Mouse (Mus musculus): ENCODE data around the gene Enc1. TPM values are rescaled to one million over a fixed set of nuclear protein-coding genes. Genes with fewer than 3 reads are reported as not detected.

Gene Enc1
- total RNA-seq, 2 experiments from 2014 or later: 670 to 691 TPM

DNA sequence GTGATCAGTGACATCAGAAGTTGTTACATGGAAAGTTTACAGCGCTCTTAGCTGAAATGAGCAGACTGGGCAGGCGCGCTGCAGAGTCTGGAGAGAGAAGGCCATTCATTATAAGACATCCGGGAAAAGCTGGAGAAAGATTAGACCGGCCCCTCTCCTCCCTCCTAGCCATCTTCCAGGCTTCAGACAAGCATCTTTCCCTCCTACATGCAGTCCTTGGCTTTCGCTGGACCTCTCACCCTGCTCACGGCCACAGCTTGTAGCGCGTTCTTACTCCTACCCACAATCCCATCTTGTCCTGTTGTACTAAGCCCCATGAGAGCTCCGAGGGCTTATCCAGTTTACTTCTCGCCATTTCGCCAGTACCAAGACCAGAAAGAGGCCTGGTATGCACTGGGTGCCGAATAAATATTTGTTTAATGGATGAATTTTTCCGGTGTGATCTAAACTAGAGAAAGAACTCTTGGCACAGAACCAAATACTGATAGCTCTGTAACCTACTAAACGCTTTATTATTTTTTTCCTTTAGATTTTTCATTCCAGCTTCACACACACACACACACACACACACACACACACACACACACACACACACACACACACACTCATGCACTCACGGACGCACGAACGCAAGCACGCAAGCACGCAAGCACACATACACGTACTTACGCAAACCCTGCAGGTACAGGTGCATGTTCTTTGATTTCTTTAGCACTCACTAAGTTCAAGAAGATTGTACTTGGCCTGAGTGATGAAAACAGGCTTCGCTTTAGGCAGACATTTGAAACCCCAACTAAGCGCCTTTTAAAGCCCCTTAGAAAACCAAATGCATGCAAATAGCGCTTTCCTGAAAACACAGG, 41.4 kb downstream of the Enc1 start:
- no peak for DNase-seq (ENCODE audit: extremely low spot score in 1 of 2, low spot score in 1 of 2)

DNA sequence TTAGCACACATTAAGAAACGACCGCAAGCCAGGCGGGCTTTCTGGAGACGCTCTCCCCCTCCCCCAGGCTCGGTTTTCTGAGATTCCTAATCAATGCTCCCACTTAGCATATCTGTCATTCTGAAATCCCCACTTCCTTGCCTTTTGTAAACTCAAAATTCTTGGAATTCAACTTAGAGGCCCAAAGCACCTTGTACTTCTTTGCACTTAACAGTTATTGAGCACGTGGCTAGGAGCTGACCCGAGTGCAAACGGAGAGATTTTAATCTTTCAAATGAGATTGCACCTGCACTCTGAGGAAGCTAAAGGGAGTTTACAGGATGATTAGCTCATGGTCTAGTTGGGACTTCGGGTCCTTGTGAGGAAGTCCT, 42.0 kb downstream of the Enc1 start:
- DNase-seq (ENCODE audit: extremely low spot score in 1 of 2, low spot score in 1 of 2): no peak

DNA sequence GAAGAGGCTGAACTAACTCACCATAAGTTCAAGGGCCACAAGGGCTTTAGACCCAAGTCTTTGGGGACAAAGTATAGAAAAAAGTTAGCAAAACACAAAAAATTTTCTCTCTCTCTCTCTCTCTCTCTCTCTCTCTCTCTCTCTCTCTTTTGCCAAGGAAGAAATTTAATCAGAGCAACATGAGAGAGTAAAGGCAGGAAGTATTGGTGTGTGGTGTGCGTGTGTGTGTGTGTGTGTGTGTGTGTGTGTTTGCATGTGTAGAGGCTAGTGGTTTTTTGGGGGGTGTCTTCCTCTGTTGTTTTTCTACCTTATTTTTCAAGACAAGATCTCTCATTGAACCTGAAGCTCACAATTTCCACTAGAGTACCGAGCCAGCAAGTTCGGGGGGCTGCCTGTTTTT, 46.1 kb downstream of the Enc1 start:
- no peak for DNase-seq (ENCODE audit: extremely low spot score in 1 of 2, low spot score in 1 of 2)

DNA sequence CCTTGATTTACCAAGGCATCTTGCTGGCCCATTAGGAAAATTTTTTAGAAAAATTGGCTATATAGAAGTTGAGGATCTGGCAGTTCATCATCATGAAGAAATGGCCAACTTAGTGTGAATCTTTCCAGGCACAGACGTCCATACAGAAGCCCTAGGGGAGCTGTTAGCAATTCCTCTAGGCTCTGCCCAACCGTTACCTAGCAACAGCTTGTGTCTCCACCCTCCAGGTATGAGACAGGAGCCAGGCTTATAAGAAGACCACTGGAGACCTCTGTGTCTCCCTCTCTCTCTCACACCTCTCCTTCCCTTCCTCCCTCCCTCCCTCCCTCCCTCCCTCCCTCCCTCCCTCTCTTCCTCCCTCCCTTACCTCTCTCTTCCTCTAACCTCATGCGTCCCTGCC, 49.8 kb downstream of the Enc1 start:
- DNase-seq (ENCODE audit: extremely low spot score in 1 of 2, low spot score in 1 of 2): no peak

DNA sequence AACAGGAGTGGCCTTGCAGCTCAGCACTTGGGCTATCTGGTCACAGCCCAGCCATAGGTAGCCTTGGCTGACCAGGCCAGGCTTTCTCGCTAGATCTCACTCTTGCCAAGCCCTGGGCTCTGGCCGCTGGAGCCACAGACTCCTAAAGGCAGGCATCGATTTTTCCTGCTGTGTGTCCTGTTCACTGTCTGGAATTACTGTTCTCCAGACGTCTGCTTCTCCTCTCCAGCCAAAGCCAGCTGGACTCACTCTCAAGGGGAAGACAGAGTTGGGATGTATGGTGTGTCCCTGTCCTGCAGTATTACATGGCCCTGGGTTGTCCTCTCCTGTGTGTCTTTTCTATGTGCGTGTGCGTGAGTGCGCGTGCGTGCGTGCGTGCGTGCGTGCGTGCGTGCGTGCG, 50.4 kb downstream of the Enc1 start:
- DNase-seq (ENCODE audit: extremely low spot score in 1 of 2, low spot score in 1 of 2): no peak

DNA sequence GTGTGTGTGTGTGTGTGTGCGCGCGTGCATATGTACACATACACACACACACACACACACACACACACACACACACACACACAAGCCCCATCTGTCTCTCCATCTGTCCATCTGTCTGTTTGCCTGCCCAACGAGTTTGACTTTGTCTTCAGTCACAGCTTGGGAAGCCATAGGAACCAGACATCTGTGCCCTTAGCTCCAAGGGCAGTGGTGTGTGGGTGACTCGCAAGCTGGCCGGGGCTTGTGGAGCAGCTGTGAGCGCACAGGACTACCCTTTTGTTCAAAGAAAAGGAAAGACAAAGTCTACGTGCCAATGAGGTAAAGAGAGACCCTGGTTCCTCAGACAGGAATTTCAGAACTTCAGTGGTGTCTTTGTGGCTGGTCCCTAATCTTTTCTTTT, 51.1 kb downstream of the Enc1 start:
- DNase-seq (ENCODE audit: extremely low spot score in 1 of 2, low spot score in 1 of 2): peak; percentile 20 to 32

DNA sequence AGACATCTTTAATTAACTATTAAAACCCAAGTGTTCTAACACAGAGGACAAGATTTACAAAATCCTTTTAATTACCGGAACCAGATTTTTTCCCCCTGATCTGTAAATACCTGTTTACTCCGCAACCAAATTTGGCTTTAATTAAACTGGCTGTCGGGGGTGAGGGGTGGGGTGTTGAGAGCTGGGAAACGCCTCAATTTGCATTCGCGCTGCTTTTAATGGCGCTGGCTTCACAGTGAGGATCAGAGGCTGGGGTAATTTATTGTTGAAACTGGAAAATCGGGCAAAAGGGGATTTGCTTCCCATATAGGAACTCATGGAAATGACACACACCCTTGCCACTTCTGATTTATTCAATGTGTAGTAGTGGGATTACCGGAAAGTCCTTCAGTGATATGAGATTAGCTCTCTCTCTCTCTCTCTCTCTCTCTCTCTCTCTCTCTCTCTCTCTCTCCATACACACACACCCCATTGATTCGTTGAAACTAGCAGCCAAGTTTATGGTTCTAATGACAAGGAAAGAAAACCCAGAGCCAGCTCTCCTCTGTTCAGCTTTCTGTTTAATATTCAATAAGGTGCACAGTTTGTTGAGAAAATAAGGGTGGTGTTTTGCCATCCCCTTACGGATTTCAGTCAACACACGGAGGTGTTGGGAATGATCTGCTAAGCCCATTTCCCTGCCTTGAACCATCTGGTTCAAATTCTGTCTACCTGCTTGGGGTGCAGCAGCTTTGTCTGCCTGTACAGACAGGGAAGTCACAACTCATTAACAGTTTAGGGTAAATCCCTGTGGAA, 51.7 kb downstream of the Enc1 start:
- DNase-seq (ENCODE audit: extremely low spot score in 1 of 2, low spot score in 1 of 2): no peak

DNA sequence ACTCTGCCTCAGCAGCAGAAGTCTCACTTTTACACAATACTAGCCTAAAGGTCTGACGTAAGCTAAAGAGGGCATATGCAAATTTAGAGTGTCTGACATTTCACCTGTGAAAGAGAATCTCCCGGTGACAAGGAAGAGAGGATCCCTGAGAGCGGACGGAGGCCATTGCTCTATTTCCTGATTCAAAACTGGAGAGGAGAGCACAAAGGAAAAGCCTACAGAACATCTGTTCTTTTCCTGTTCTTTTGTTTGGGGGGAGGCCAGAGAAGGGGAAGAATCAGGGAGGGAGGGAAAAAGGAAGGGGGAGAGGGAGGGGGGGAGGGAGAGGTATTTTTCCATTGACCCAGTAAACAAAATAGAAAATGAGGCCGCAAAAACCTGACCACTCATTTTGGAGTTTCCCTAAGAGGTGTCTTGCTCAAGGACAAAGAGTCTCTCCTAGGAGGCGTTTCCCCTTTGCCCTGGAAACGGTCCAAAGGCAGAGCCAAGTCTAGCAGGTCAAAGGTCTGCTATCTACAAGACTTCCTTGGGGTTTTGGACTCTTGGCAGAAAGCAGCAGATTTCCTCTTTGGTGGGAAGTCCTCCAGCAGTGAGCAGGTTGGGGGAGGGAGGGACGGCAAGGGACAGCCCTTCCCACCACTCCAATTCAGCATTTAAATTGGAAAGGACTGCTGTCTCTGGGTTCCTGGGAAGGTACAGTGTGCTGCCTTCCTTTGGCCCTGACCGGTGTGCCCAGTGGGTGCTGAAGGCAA, 54.4 kb downstream of the Enc1 start:
- no peak for DNase-seq (ENCODE audit: extremely low spot score in 1 of 2, low spot score in 1 of 2)

DNA sequence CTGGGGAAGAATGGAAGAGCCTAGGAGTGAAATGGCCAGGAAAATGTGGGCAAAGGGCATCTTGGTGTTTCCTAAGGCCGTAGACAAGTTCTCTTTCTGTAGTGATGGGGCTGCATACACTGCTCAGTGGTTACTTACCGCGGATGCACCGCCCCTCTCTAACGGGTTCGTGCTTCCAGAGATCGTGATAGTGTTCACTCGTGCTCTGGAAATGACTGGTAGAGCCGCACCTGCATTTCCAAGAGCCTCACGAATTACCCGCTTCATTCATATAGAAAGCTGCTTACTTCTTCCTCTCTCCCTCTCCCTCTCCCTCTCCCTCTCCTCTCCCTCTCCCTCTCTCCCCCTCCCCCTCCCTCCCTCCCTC, 54.9 kb downstream of the Enc1 start:
- DNase-seq (ENCODE audit: extremely low spot score in 1 of 2, low spot score in 1 of 2): no peak

DNA sequence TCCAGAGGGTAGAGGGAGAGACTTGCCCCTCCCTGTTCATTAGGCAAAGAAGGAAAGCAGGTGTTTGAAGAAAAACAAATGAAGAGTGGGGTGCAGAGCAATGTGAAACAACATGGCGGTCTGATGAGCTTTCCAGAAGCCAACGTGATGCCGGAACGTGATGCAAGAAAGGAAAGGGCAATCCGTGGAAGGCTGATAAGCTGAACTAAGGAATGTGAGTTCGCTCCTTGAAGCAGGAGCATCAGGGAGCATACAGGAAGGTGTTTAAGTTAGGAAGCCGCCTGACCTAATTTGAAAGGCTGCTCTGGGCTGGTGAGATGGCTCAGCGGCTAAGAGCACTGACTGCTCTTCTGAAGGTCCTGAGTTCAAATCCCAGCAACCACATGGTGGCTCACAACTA, 55.4 kb downstream of the Enc1 start:
- no peak for DNase-seq (ENCODE audit: extremely low spot score in 1 of 2, low spot score in 1 of 2)

DNA sequence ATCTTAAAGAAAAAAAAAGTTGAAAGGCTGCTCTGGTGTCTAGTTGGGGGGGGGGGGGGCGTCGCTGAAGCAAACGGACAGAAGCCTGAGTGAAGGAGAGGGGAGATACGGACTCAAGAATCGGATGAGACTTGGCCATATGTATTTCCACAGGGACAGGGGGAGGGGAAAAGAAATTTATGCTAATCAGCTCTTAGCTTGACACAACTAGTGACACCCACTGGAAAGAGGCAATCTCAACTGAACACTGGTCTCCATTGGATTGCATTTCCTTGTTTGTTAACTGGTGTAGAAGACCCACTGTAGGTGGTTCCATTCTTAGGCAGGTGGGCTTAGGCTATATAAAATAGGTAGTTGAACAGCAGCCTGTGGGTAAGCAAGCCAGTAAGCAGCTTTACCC, 55.9 kb downstream of the Enc1 start:
- no peak for DNase-seq (ENCODE audit: extremely low spot score in 1 of 2, low spot score in 1 of 2)

DNA sequence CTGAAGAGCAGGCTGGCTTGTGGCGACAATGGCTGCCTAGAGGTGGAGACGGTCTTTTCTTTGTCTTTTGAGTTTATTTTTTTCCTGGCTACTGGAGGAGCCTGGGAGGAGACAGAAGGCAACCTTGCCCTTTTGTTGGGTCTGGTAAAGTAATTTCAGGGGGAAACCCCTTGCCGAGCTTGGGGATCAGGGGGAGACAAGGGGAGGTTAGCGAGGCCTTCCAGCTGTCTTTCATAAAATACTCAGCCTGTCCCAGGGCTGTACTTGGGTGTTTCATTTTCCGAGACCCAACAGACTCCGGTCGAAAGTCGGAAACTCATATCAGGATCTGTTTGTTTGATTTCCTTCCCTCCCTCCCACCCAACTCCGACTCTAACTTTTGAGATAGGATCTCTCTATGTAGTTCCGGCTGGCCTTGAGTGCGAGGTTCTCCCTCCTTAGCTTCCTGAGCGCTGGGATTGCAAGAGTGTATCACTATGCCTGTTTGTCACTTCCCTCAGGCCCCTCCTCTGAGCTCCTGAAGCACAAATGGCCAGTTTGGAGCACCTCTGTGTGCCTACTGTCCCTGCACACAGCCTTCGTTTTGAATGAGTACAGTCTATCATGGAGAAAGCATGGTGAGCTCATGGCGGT, 56.6 kb downstream of the Enc1 start:
- DNase-seq (ENCODE audit: extremely low spot score in 1 of 2, low spot score in 1 of 2): no peak

DNA sequence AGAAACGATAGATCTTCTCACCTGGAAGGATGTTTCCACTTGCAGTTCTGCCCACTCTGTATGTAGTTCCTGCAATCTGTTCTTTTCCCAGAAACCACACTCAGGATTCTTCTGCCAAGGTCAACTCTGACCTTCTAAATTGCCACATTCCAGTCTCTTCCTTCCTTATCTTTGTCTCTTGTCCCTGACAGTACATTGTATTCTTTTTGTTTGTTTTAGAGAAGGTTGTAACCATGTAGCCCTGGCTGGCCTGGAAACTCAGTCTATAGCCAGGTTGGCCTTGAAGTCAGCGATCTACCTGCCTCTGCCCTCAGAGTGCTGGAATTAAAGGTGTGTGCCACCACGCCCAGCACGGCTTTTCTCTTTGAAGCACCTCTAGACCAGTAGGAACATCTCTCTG, 58.0 kb downstream of the Enc1 start:
- DNase-seq (ENCODE audit: extremely low spot score in 1 of 2, low spot score in 1 of 2): no peak

DNA sequence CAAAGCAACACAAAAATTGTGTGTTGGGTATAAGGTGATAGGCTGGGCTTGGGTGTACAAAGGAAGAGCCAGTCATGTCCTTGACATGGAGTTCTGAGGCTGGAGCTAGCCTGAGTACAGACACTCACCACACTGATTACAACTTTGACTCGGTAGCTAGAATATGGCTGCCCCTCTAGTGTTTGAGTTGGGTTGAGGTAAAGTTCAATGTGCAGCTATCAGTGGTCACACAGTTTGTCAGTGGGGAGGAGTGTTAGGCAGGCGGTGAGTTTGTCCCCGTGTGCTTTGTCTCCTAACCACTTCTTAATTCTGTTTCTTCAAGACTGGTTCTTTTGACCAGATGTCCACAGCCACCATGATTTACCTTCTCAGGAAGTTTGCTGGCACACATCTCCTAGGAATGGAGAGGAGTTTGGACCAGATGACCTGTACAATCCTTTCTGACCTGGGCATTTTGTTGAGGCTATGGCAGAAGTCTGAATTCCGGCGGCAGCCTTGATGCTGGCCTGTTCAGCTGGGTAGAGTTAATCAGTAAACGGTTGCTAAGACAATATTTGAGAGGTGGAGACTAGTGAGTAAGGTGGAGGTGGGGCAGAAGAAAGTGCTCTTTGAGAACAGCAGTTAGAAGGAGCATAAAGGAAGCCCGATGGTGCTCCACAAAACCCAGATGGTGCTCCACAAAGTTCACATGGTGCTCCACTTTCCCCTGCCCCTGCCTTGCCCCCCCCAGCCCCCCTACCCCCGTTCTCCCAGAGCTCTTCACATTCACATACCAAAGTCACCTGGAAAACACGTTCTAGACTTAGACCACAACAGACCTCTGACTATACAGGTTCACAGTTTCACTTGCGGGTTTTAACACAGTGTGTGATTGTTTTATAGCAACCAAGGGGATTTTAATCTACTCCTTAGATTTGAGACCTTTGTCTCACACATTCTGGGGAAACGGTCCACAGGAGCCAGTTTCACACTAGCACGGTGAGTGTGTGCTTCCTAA, 59.3 kb downstream of the Enc1 start:
- DNase-seq (ENCODE audit: extremely low spot score in 1 of 2, low spot score in 1 of 2): no peak

Other genes starting within 250 kb of the Enc1 start
- gene 1700029F12Rik, start 206.7 kb upstream of the Enc1 start, total RNA-seq (2021): not detected
- gene Fam169a, start 173.8 kb upstream of the Enc1 start, total RNA-seq (2021): 10 to 100 TPM; 35.2 to 36.9 TPM
- gene Gm6169, start 141.9 kb upstream of the Enc1 start, total RNA-seq (2021): 1 to 10 TPM in 1 of 2 experiments, not detected in 1; 1.2 TPM
- 10 to 100 TPM; 25.1 to 29.6 TPM for gene Gfm2, start 103.2 kb upstream of the Enc1 start, total RNA-seq (2021)
- 10 to 100 TPM; 52.2 to 54.3 TPM for gene Nsa2, start 103.2 kb upstream of the Enc1 start, total RNA-seq (2021)
- 100 to 1,000 TPM; 122 to 135 TPM for gene Hexb, start 42.7 kb upstream of the Enc1 start, total RNA-seq (2021)